Mouse (Mus musculus) lung, adult 18-20 months (tissue): ENCODE results near the gene Zfand2a.

ENCODE experiments used
- DNase-seq, 2 experiments: peaks; one replicate each; pipeline ENCODE4 v3.0.0; 2022; ENCODE audit warnings: mixed read lengths in 2 of 2

The Zfand2a gene

GRCm38 (mm10) chr5:139464874-139465273 is 19.5 kb downstream of the Zfand2a start:
- DNase-seq: no peak

- peak; percentile 97 to 98 for DNase-seq
These were observed 23.8 kb downstream of the Zfand2a start, which contains the start of gene 3110082I17Rik for GRCm38 (mm10) chr5:139460384-139461067. Gene 3110082I17Rik (minus strand): TSS chr5:139460527.

GRCm38 (mm10) chr5:139459938-139460337 is 24.4 kb downstream of the Zfand2a start:
- no peak for DNase-seq

GRCm38 (mm10) chr5:139457241-139457640 is 27.1 kb downstream of the Zfand2a start:
- peak; percentile 65 to 71 for DNase-seq

- DNase-seq: no peak
These were observed 29.2 kb downstream of the Zfand2a start for GRCm38 (mm10) chr5:139455166-139455565.

- DNase-seq: no peak
These were observed 31.3 kb downstream of the Zfand2a start for GRCm38 (mm10) chr5:139453031-139453430.

- no peak for DNase-seq
These were observed 34.4 kb downstream of the Zfand2a start for GRCm38 (mm10) chr5:139449926-139450325.

GRCm38 (mm10) chr5:139449161-139449791 is 35.1 kb downstream of the Zfand2a start:
- peak in 1 of 2 experiments; percentile 46 for DNase-seq

- no peak for DNase-seq
These were observed 36.3 kb downstream of the Zfand2a start for GRCm38 (mm10) chr5:139448025-139448424.

- DNase-seq: no peak
These were observed 39.1 kb downstream of the Zfand2a start for GRCm38 (mm10) chr5:139445258-139445657.

GRCm38 (mm10) chr5:139442962-139443361 is 41.4 kb downstream of the Zfand2a start:
- DNase-seq: no peak

GRCm38 (mm10) chr5:139442428-139442827 is 41.9 kb downstream of the Zfand2a start:
- DNase-seq: no peak

- DNase-seq: no peak
These were observed 42.7 kb downstream of the Zfand2a start for GRCm38 (mm10) chr5:139441726-139442018.

GRCm38 (mm10) chr5:139440926-139441725 is 43.2 kb downstream of the Zfand2a start:
- DNase-seq: no peak

GRCm38 (mm10) chr5:139440451-139440850 is 43.9 kb downstream of the Zfand2a start:
- DNase-seq: no peak

- DNase-seq: no peak
These were observed 45.9 kb downstream of the Zfand2a start for GRCm38 (mm10) chr5:139438440-139438839.

- no peak for DNase-seq
These were observed 46.6 kb downstream of the Zfand2a start for GRCm38 (mm10) chr5:139437769-139438168.

- no peak for DNase-seq
These were observed 49.4 kb downstream of the Zfand2a start for GRCm38 (mm10) chr5:139434940-139435339.

GRCm38 (mm10) chr5:139433842-139434568 is 50.3 kb downstream of the Zfand2a start:
- no peak for DNase-seq

GRCm38 (mm10) chr5:139432747-139433508 is 51.4 kb downstream of the Zfand2a start:
- no peak for DNase-seq

- no peak for DNase-seq
These were observed 52.0 kb downstream of the Zfand2a start for GRCm38 (mm10) chr5:139432333-139432732.

- DNase-seq: no peak
These were observed 54.5 kb downstream of the Zfand2a start for GRCm38 (mm10) chr5:139429818-139430341.
